15 mouse cellular contexts compared by ENCODE assay signal in genomic region chr5:119803411-119804251, GRCm38 (mm10). TPM values are rescaled to one million over a fixed set of nuclear protein-coding genes. Genes with fewer than 3 reads are reported as not detected.
A peak's percentile ranks its signal among the peaks of the same experiment; 100 is the strongest.
DNase-seq lines count a peak whose midpoint lies in the region; ATAC-seq and TF ChIP-seq lines count a peak whose summit lies in the region.
"Had no signal": no experiment of that assay in that cellular context is flagged by ENCODE, and none has a peak within 500 bp of the region (broad histone marks: within the 10 kb centered on the region; RNA-seq: fewer than 3 reads in every experiment).

No protein-coding gene starts in this region.

- no peaks in the 10 kb centered on the region for H3K79me2 ChIP-seq in heart, adult 2 months (replicated peaks; ENCODE audit: control insufficient read depth, insufficient read depth, low read length)

- DNase-seq in heart, adult 2 months: peak in 1 of 2 experiments; percentile 25
- DNase-seq in heart, adult 9 months (ENCODE audit: low spot score in 2 of 2): no peak
- peak; percentile 67 for DNase-seq in neural tube, embryonic 10.5 days (ENCODE audit: extremely low spot score, low spot score)
- no peak for DNase-seq in heart, postnatal 0 days (ENCODE audit: low spot score)
- no peak for DNase-seq in left cerebral cortex, adult 9 months (ENCODE audit: low spot score in 2 of 2)
- DNase-seq in urinary bladder, postnatal 25 days (ENCODE audit: low spot score): no peak
- no peak for DNase-seq in cerebellum, adult 8-10 months
- DNase-seq: B cell, adult 2 months; kidney, adult 9 months; right cerebral cortex, adult 18-20 months had no signal

- TF ChIP-seq CTCF in heart, adult 2 months (IDR thresholded peaks at IDR 0.05): no peak
- no peak for TF ChIP-seq CTCF in heart, postnatal 0 days (IDR thresholded peaks at IDR 0.05; ENCODE audit: low read depth)

- no peak for TF ChIP-seq EP300 in heart, adult 2 months (IDR thresholded peaks at IDR 0.05; ENCODE audit: insufficient read depth, low read depth, low read length)
- TF ChIP-seq EP300 in heart, postnatal 0 days (IDR thresholded peaks at IDR 0.05; ENCODE audit: low read depth): no peak

- H3K4me3 ChIP-seq in heart, adult 2 months: peak overlapping the region; percentile 18; the same call in 1 of the 2 replicates
- no peak overlapping the region for H3K4me3 ChIP-seq in neural tube, embryonic 15.5 days (replicated peaks)
- peak overlapping the region; percentile 51 for H3K4me3 ChIP-seq in heart, postnatal 0 days (ENCODE audit: low read depth, low read length)
- H3K4me3 ChIP-seq: erythroblast, embryonic 14.5 days; myocyte had no signal

- H3K9ac ChIP-seq in heart, adult 2 months (ENCODE audit: low read depth, low read length): no peak overlapping the region
- no peak overlapping the region for H3K9ac ChIP-seq in neural tube, embryonic 15.5 days (replicated peaks)
- H3K9ac ChIP-seq in heart, postnatal 0 days (replicated peaks; ENCODE audit: low read depth, low read length): peak overlapping the region; percentile 56

- no peak for TF ChIP-seq POLR2A in heart, adult 2 months (IDR thresholded peaks at IDR 0.05; ENCODE audit: insufficient read depth, low read depth, low read length)

- intact Hi-C loops in heart, adult 2 months (cut with DNase I): no loop called here

- no peaks in the 10 kb centered on the region for H3K4me1 ChIP-seq in heart, adult 2 months (ENCODE audit: control insufficient read depth, insufficient read depth, low read length)
- H3K4me1 ChIP-seq in neural tube, embryonic 15.5 days: no peaks in the 10 kb centered on the region
- 0 out of 2 replicates have a peak, but pooled peaks cover 4% of the 10 kb centered on the region for H3K4me1 ChIP-seq in heart, postnatal 0 days (ENCODE audit: control insufficient read depth, insufficient read depth)

- no peak for ATAC-seq in neural tube, embryonic 15.5 days (ENCODE audit: low FRiP score)
- no peak for ATAC-seq in heart, postnatal 0 days (ENCODE audit: insufficient read depth, low read depth)

- no peak overlapping the region for H3K4me2 ChIP-seq in neural tube, embryonic 15.5 days
- peak overlapping the region; percentile 75 for H3K4me2 ChIP-seq in heart, postnatal 0 days (ENCODE audit: low read depth, low read length)

- 2% methylated on average over 64 of the region's 64 CpGs for WGBS in heart, adult 2 months
- WGBS in neural tube, embryonic 15.5 days: under 1% methylated on average over 64 of the region's 64 CpGs
- WGBS in heart, postnatal 0 days: under 1% methylated on average over 64 of the region's 64 CpGs

- no peak overlapping the region; the same call in 1 of the 2 replicates for H3K27ac ChIP-seq in heart, adult 2 months
- no peak overlapping the region for H3K27ac ChIP-seq in neural tube, embryonic 15.5 days (replicated peaks)
- H3K27ac ChIP-seq in heart, postnatal 0 days (ENCODE audit: low read depth): peak overlapping the region; percentile 61

- H3K27me3 ChIP-seq in heart, adult 2 months (ENCODE audit: control insufficient read depth, insufficient read depth, low read length): peaks cover 11% of the 10 kb centered on the region
- H3K27me3 ChIP-seq in neural tube, embryonic 15.5 days (replicated peaks): peaks cover 100% of the 10 kb centered on the region
- H3K27me3 ChIP-seq in heart, postnatal 0 days (ENCODE audit: control insufficient read depth, insufficient read depth, low read length): peaks cover 96% of the 10 kb centered on the region

- no peaks in the 10 kb centered on the region for H3K9me3 ChIP-seq in neural tube, embryonic 15.5 days (replicated peaks)
- H3K9me3 ChIP-seq in heart, postnatal 0 days (replicated peaks; ENCODE audit: control insufficient read depth, low read length): no peaks in the 10 kb centered on the region

- H3K36me3 ChIP-seq in heart, adult 2 months (ENCODE audit: control insufficient read depth, insufficient read depth, low read length): no peaks in the 10 kb centered on the region
- no peaks in the 10 kb centered on the region for H3K36me3 ChIP-seq in neural tube, embryonic 15.5 days
- H3K36me3 ChIP-seq in heart, postnatal 0 days (replicated peaks; ENCODE audit: control insufficient read depth, insufficient read depth, low read length): no peaks in the 10 kb centered on the region

RNA-seq across cellular contexts. Expression of gene Tbx5, which starts 28.8 kb away (rescaled TPM):
- 10 to 100 TPM; 22.6 to 36.9 TPM for total RNA-seq in heart, adult 2 months (2021)
- 26.5 and 27.0 TPM in 2 replicates for polyA plus RNA-seq in heart, adult 2 months (2012; rRNA removed)
- polyA plus RNA-seq in neural tube, embryonic 15.5 days (2015; fragmentation: Nextera tagmentation; extraction: Ambion mirVana): 0.10 and 0.19 TPM in 2 replicates
- total RNA-seq in heart, postnatal 0 days (2014; rRNA removed; ENCODE audit: low replicate concordance): 17.3 and 22.8 TPM in 2 replicates
- polyA plus RNA-seq in heart, postnatal 0 days (2015; fragmentation: Nextera tagmentation; extraction: Ambion mirVana): 29.2 and 31.1 TPM in 2 replicates
- total RNA-seq: layer of hippocampus, postnatal 25 days had no signal
- polyA plus RNA-seq: erythroblast, embryonic 14.5 days; liver, embryonic 16.5 days; myocyte had no signal

Comparison
In these comparisons a context has a peak if more than half of its experiments do, and no peak if none do; other contexts are left out.
1. RNA of gene Tbx5, which starts 28.8 kb away (polyA plus RNA-seq): 29.2 to 31.1 TPM in heart, postnatal 0 days and 26.5 to 27.0 TPM in heart, adult 2 months; 0.10 to 0.19 TPM in neural tube, embryonic 15.5 days; every median in the first group is over 10 times any median in the second.